Mouse (Mus musculus) ES-Bruce4 (cell line): Measurements from ENCODE around the gene Atpaf2. TPM values are rescaled to one million over a fixed set of nuclear protein-coding genes. Genes with fewer than 3 reads are reported as not detected.
A peak's percentile ranks its signal among the peaks of the same experiment; 100 is the strongest.

ENCODE experiments used
- H3K27ac ChIP-seq: 2 replicates; pipeline ENCODE4 v1.5.1; 2012; ENCODE audit warnings: low read length, inconsistent platforms; ENCODE audit not compliant: insufficient read depth
- H3K27me3 ChIP-seq: 2 replicates; pipeline ENCODE4 v1.6.1; 2012; ENCODE audit warnings: mild to moderate bottlenecking, low read length, inconsistent platforms; ENCODE audit not compliant: control insufficient read depth, poor library complexity, insufficient read depth, severe bottlenecking
- H3K36me3 ChIP-seq: 2 replicates; pipeline ENCODE4 v1.6.1; 2012; ENCODE audit warnings: inconsistent platforms, mild to moderate bottlenecking, low read length, moderate library complexity; ENCODE audit not compliant: control insufficient read depth, poor library complexity, insufficient read depth, severe bottlenecking
- H3K4me1 ChIP-seq: one replicate; pipeline ENCODE4 v1.8.1; 2011; ENCODE audit warnings: low read length; ENCODE audit not compliant: control insufficient read depth, insufficient read depth
- H3K4me3 ChIP-seq: 2 replicates; pipeline ENCODE4 v1.5.1; 2011; ENCODE audit warnings: low read depth, mild to moderate bottlenecking, low read length
- H3K9ac ChIP-seq: 2 replicates; pipeline ENCODE4 v1.6.1; 2012; ENCODE audit warnings: low read depth, mild to moderate bottlenecking, inconsistent platforms; ENCODE audit not compliant: poor library complexity, severe bottlenecking
- H3K9me3 ChIP-seq: replicated peaks from 2 replicates; pipeline ENCODE4 v1.6.1; 2012; ENCODE audit warnings: mild to moderate bottlenecking, low read length, inconsistent platforms; ENCODE audit not compliant: control insufficient read depth, poor library complexity, insufficient read depth, severe bottlenecking
- CTCF ChIP-seq: IDR thresholded peaks from one replicate; pipeline ENCODE4 v1.8.1; 2011; ENCODE audit warnings: low read depth, low read length
- EP300 ChIP-seq: IDR thresholded peaks from 2 replicates; pipeline ENCODE4 v1.6.1; 2011; ENCODE audit warnings: low read depth, low read length; ENCODE audit not compliant: insufficient read depth
- POLR2A ChIP-seq: IDR thresholded peaks from one replicate; pipeline ENCODE4 v1.8.1; 2011; ENCODE audit warnings: low read length; ENCODE audit not compliant: insufficient read depth
- polyA plus RNA-seq: library from polyadenylated mRNA; stranded (reverse); fragments of >200 nt; gene quantifications from 2 replicates; pipeline ENCODE4 v1.2.4, GENCODE M21; 2011; ENCODE audit warnings: low read depth; ENCODE audit not compliant: missing spikeins, insufficient read depth, insufficient read length

Atpaf2 gene
- polyA plus RNA-seq, 1 experiment: 28.2 TPM

DNA sequence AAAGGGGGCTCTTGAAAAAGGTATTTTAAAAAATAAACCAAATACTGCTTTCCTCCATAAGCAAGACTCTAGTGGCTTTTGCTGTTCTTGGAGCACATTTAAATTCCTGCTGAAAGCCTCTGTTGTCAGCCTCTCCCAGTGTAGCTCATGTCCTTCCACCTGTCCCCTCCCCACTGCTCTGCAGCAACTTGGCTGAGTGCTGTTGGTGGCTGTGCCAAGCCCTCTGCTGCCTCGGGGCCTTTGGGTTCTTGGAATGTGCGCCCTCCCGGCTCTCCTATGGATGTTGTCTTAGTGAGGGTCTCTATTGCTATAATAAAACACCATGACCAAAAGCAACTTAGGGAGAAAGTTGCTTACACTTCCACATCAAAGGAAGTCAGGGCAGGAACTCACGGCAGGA, 48.8 kb downstream of the Atpaf2 start:
- H3K4me1 ChIP-seq: no peaks in the 10 kb centered on the region
- no peaks in the 10 kb centered on the region for H3K9me3 ChIP-seq
- no peaks in the 10 kb centered on the region for H3K36me3 ChIP-seq
- no peak overlapping the region for H3K27ac ChIP-seq
- H3K27me3 ChIP-seq: no peaks in the 10 kb centered on the region
- no peak overlapping the region for H3K9ac ChIP-seq
- H3K4me3 ChIP-seq: no peak overlapping the region
- no peak for TF ChIP-seq CTCF
- TF ChIP-seq POLR2A: no peak
- TF ChIP-seq EP300: no peak

DNA sequence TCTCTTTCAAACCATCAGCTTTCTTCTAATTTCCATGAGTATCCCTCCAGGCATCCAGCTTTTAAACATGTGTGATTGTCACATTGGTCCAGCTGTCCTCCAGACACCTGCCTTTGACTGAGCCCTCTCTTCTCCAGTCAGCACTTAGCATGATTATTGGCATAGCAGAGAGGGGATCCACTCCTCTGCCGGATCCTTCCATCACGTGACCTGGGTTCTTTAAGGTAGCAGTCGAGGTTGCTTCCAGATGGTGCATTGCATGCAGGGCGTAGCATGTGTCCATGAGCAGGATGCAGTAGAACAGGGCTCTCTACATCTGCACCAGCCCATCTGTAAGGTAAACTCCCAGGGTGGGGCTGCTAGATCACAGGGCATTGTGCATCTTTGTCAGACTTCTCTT, 49.3 kb downstream of the Atpaf2 start:
- no peaks in the 10 kb centered on the region for H3K9me3 ChIP-seq
- H3K9ac ChIP-seq: no peak overlapping the region
- H3K27me3 ChIP-seq: no peaks in the 10 kb centered on the region
- no peaks in the 10 kb centered on the region for H3K36me3 ChIP-seq
- H3K4me1 ChIP-seq: no peaks in the 10 kb centered on the region
- TF ChIP-seq POLR2A: no peak
- TF ChIP-seq EP300: no peak
- no peak for TF ChIP-seq CTCF
- H3K4me3 ChIP-seq: no peak overlapping the region
- H3K27ac ChIP-seq: no peak overlapping the region

DNA sequence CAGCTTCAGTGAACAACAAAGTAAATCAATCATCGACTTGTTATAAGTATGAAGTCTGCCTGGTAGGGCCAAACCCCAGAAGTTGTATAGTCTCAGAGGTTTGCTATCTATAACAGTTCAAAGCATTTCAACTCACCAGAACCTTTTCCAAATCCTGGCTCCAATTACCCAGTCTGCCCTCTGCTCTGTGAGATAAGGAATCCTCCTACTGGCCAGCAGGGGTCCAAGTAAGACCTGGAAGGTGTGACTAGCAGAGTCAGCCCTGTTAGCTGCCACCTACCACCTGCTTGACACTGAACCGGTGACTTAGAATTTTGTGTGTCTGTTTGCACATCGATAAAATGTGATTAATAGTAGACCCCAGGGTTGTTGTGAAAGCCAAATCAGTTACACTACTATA, 51.0 kb downstream of the Atpaf2 start:
- no peak overlapping the region for H3K4me3 ChIP-seq
- peak overlapping the region; percentile 35; the same call in 1 of the 2 replicates for H3K9ac ChIP-seq
- no peak overlapping the region for H3K27ac ChIP-seq
- no peaks in the 10 kb centered on the region for H3K36me3 ChIP-seq
- H3K9me3 ChIP-seq: no peaks in the 10 kb centered on the region
- no peak for TF ChIP-seq EP300
- TF ChIP-seq POLR2A: no peak
- TF ChIP-seq CTCF: peak; percentile 11
- no peaks in the 10 kb centered on the region for H3K4me1 ChIP-seq
- no peaks in the 10 kb centered on the region for H3K27me3 ChIP-seq

DNA sequence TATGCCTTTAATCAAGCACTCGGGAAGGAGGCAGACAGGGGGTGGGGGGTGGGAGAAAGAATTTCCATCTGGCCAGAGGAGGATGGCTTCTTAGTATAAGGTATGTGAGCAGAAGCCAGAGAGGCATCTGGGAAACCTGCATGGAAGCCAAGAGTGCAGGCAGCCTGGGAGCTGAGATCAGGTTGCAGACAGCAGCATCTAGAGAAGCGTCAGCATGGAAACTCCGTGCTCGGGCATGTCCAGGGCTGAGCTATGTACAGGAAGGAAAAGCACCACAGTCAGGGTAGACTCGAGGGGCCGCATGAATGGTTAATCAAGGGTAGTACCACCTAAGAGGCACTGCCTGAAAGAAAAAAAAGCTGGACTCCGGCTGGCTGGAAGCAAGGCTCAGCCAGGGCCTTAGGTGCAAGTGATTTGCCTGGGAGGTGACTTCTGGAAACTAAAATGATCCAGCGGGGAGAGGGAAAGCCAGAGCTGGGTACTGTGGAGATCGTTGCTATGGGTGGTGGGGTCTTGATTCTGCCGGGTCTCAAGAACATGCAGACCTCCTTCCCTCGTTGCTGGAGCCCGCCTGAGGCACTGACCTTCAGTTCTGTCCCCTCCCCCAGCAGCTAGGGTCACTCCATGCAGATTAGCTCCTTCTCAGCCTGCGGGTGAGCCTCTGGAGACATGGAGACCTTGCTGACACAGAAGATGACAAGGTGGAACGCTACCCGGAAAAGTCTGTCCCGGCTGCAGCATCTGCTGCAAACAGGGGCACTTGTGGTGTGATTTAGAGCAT, 51.8 kb downstream of the Atpaf2 start:
- H3K27me3 ChIP-seq: no peaks in the 10 kb centered on the region
- peak; percentile 94 for TF ChIP-seq EP300
- TF ChIP-seq POLR2A: no peak
- no peak for TF ChIP-seq CTCF
- H3K36me3 ChIP-seq: no peaks in the 10 kb centered on the region
- H3K4me3 ChIP-seq: peak overlapping the region; percentile 20; the same call in 1 of the 2 replicates
- H3K9ac ChIP-seq: peak overlapping the region; percentile 35; the same call in 1 of the 2 replicates
- peak overlapping the region; percentile 54 for H3K27ac ChIP-seq
- H3K9me3 ChIP-seq: no peaks in the 10 kb centered on the region
- H3K4me1 ChIP-seq: no peaks in the 10 kb centered on the region

DNA sequence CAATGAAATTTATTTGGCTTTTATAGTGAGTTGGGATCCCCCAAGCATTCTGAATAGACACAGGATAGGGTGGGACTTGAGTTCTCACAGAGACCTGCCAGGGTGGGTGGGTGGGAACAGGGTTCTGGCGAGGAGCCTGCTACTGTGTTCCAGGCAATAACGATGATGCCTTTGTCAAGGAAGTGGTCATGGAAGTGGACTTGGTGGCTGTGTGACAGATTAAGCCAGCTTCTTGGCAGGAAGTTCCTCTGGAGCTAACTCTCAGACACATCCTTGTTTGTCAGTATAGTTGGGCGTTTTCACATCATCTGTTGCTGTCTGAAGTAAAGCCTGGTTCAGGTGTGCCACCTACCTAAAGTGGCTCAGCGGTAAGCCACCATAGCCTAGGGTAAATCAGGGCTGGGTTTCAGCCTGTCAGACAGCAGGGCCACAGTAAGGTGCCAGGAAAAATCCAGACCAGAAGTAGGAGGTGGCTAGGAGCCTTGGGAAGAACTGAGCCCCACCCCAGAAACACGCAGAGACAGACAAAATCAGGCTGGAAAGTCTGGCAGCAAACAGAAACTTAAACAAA, 57.5 kb downstream of the Atpaf2 start:
- TF ChIP-seq CTCF (no peak), POLR2A (no peak), EP300 (no peak)
- no peaks in the 10 kb centered on the region for H3K4me1 ChIP-seq

DNA sequence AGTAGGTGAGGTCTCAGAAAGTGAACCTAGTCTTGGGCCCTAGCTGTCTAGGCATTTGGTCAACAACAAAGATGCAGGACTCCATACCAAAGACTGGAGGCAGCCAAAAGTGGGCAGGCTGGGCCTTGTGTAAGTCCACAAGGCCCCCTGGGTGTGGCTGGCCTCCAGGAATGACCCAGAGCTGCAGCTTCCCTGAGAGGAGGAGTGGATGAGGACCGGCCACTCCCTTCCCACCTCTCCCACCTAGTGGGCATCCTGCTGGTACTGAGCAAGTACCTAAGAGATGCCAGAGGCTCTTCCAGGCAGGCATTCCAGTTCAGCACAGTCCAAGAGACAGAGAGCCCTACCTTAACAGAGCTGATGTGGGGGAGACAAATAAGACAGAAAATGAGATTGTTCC, 58.3 kb downstream of the Atpaf2 start:
- H3K27ac ChIP-seq: no peak overlapping the region
- no peaks in the 10 kb centered on the region for H3K27me3 ChIP-seq
- no peak for TF ChIP-seq EP300
- no peak for TF ChIP-seq CTCF
- TF ChIP-seq POLR2A: no peak
- H3K9me3 ChIP-seq: no peaks in the 10 kb centered on the region
- no peaks in the 10 kb centered on the region for H3K36me3 ChIP-seq
- H3K4me3 ChIP-seq: no peak overlapping the region
- no peak overlapping the region for H3K9ac ChIP-seq
- no peaks in the 10 kb centered on the region for H3K4me1 ChIP-seq

More for the DNA sequence above, 57.5 kb downstream of the Atpaf2 start:
- Histone ChIP-seq H3K4me3 (no peak overlapping the region), H3K9ac (no peak overlapping the region), H3K36me3 (no peaks in the 10 kb centered on the region), H3K27ac (no peak overlapping the region), H3K27me3 (no peaks in the 10 kb centered on the region), H3K9me3 (no peaks in the 10 kb centered on the region)
